Mouse (Mus musculus): Measurements from ENCODE around the gene Iqcn. TPM values are rescaled to one million over a fixed set of nuclear protein-coding genes. Genes with fewer than 3 reads are reported as not detected.

Iqcn gene
- total and polyA plus RNA-seq, 3 experiments: 0.06 TPM; not detected in 2

DNA sequence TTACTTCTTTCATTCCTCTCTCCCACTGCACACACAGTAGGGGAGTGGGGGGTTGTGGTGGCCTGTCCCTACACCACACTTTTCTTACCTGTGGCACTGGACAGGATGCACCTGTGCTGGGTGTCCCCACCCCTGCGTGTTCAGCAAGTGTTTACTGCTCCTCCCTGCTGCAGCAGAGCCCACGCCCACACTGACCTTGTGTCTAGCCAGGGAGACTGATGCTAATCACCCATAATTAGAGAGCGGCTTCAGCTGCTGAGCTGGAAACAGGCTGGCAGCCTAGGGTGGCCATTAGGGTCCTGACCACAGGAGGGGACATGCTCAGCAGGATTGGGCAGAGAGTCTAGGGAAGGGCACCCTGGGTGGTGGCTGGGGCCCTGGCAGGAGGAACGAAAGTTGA, 28.5 kb upstream of the Iqcn start:
- intact Hi-C loops (cut with DNase I): no loop called here
- Histone ChIP-seq H3K27ac (peak overlapping the region; percentile 98), H3K9ac (ENCODE audit: low read depth, low read length) (no peak overlapping the region), H3K79me2 (replicated peaks; ENCODE audit: control insufficient read depth, insufficient read depth, low read length) (no peaks in the 10 kb centered on the region), H3K27me3 (ENCODE audit: control insufficient read depth, insufficient read depth, low read length) (no peaks in the 10 kb centered on the region), H3K4me3 (no peak overlapping the region), H3K36me3 (ENCODE audit: control insufficient read depth, insufficient read depth, low read length) (no peaks in the 10 kb centered on the region), H3K4me1 (ENCODE audit: control insufficient read depth, insufficient read depth, low read length) (peaks cover 15% of the 10 kb centered on the region)
- no peak for TF ChIP-seq CTCF (IDR thresholded peaks at IDR 0.05)
- no peak for TF ChIP-seq EP300 (IDR thresholded peaks at IDR 0.05; ENCODE audit: insufficient read depth, low read depth, low read length)
- no peak for TF ChIP-seq POLR2A (IDR thresholded peaks at IDR 0.05; ENCODE audit: insufficient read depth, low read depth, low read length)
- DNase-seq: no peak
- WGBS: 69% methylated on average over 4 of the region's 4 CpGs

DNA sequence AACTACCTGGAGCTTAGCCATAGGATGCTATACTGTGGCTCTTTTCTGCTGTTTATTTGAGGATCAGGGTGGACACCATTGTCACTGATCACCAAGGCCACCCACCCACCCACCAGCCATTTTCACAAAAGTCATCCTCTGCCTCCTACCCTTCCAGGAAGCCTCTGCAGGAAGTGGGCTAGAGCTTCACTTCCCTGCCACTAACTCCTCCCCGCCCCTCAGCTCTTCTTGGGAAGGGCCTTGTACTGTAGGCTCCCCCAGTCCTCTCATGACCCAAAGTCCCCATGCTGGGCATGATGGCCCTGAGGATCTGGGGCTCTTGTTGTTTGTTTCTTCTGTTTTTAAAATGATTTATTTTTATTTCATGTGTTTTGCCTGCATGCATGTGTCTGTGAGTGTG, 27.9 kb upstream of the Iqcn start:
- Histone ChIP-seq H3K27ac (no peak overlapping the region; the same call in 1 of the 2 replicates), H3K36me3 (ENCODE audit: control insufficient read depth, insufficient read depth, low read length) (no peaks in the 10 kb centered on the region), H3K79me2 (replicated peaks; ENCODE audit: control insufficient read depth, insufficient read depth, low read length) (no peaks in the 10 kb centered on the region), H3K4me1 (ENCODE audit: control insufficient read depth, insufficient read depth, low read length) (peaks cover 20% of the 10 kb centered on the region), H3K27me3 (ENCODE audit: control insufficient read depth, insufficient read depth, low read length) (no peaks in the 10 kb centered on the region), H3K9ac (ENCODE audit: low read depth, low read length) (no peak overlapping the region), H3K4me3 (no peak overlapping the region)
- DNase-seq: no peak
- intact Hi-C loops (cut with DNase I): no loop called here
- WGBS: 56% methylated on average over 1 of the region's 1 CpGs
- TF ChIP-seq POLR2A (IDR thresholded peaks at IDR 0.05; ENCODE audit: insufficient read depth, low read depth, low read length) (no peak), CTCF (IDR thresholded peaks at IDR 0.05) (no peak), EP300 (IDR thresholded peaks at IDR 0.05; ENCODE audit: insufficient read depth, low read depth, low read length) (no peak)

DNA sequence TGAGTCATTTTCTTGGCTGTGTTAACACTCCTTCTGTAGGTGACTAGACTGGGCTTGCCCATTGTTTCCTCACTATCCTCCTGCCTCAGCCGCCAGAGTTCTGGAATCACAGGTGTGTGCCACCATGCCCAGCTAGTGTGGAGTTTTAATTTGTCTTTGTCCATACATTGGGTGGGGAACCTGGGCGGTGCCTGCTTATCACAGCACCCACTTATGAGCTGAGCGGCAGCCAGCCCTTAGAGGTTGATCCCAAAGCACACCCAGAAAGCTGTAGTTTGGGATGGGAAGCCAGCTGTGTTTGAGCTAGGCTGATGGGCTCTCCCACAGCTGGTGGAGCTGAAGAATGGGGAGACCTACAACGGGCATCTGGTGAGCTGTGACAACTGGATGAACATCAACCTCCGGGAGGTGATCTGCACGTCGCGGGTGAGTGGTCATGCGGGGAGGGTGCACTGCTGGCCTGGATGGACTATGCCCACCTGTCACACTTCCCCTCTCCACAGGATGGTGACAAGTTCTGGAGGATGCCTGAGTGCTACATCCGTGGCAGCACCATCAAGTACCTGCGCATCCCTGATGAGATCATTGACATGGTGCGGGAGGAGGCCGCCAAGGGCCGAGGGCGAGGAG, 25.7 kb upstream of the Iqcn start:
- H3K4me3 ChIP-seq: no peak overlapping the region
- no peaks in the 10 kb centered on the region for H3K79me2 ChIP-seq (replicated peaks; ENCODE audit: control insufficient read depth, insufficient read depth, low read length)
- TF ChIP-seq CTCF (IDR thresholded peaks at IDR 0.05) (no peak), POLR2A (IDR thresholded peaks at IDR 0.05; ENCODE audit: insufficient read depth, low read depth, low read length) (no peak), EP300 (IDR thresholded peaks at IDR 0.05; ENCODE audit: insufficient read depth, low read depth, low read length) (no peak)
- WGBS: 93% methylated on average over 15 of the region's 15 CpGs
- H3K9ac ChIP-seq (ENCODE audit: low read depth, low read length): no peak overlapping the region
- H3K4me1 ChIP-seq (ENCODE audit: control insufficient read depth, insufficient read depth, low read length): peaks cover 23% of the 10 kb centered on the region
- intact Hi-C loops (cut with DNase I): no loop called here
- DNase-seq: no peak
- no peaks in the 10 kb centered on the region for H3K36me3 ChIP-seq (ENCODE audit: control insufficient read depth, insufficient read depth, low read length)
- H3K27ac ChIP-seq: no peak overlapping the region
- no peaks in the 10 kb centered on the region for H3K27me3 ChIP-seq (ENCODE audit: control insufficient read depth, insufficient read depth, low read length)

DNA sequence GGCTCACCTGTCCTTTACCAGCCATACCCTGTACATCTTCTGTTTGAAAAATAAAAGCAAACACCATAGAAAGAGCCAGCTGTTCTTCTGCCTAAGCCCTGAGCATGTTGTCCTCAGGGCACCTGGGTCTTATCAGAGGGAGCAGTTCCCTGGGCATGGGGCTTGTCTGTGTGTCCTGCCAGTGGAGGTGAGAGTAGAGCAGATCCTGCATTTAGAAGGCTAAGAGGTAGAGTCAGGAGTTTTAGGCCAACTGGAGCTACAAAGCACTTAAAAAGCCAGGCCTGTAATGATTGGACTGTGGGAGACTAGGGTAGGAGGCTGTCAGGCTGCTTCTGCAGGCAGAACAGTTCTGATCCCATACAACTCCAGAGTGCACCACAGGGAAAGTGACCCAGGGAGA, 24.6 kb upstream of the Iqcn start:
- Histone ChIP-seq H3K4me1 (ENCODE audit: control insufficient read depth, insufficient read depth, low read length) (peaks cover 23% of the 10 kb centered on the region), H3K79me2 (replicated peaks; ENCODE audit: control insufficient read depth, insufficient read depth, low read length) (no peaks in the 10 kb centered on the region), H3K36me3 (ENCODE audit: control insufficient read depth, insufficient read depth, low read length) (no peaks in the 10 kb centered on the region), H3K4me3 (no peak overlapping the region), H3K9ac (ENCODE audit: low read depth, low read length) (0 out of 2 replicates have a peak overlapping the region, but pooled peaks have one; percentile 15), H3K27me3 (ENCODE audit: control insufficient read depth, insufficient read depth, low read length) (no peaks in the 10 kb centered on the region), H3K27ac (peak overlapping the region; percentile 64)
- TF ChIP-seq EP300 (IDR thresholded peaks at IDR 0.05; ENCODE audit: insufficient read depth, low read depth, low read length) (no peak), POLR2A (IDR thresholded peaks at IDR 0.05; ENCODE audit: insufficient read depth, low read depth, low read length) (no peak), CTCF (IDR thresholded peaks at IDR 0.05) (no peak)
- DNase-seq: no peak
- intact Hi-C loops (cut with DNase I): no loop called here

DNA sequence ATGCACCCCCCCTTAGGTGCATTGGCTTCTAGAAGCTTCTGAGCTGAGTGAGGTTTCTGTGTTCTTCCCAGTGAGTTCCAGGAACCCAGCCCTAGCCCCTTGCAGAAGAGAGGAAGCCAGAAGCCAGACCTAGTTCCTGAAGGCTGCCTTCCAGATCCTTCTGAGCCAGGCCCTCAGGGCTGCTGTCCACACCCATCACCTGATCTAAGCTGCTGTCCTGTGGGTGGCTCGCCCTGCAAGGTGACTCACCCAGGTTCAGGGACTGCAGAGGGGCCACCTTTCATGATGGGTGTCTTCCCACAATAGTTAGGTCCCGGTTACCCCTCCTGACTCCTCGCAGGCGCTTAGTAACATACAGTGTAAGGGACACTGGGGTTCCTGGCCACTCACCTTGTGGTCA, 23.9 kb upstream of the Iqcn start:
- intact Hi-C loops (cut with DNase I): no loop called here
- DNase-seq: no peak
- Histone ChIP-seq H3K27me3 (ENCODE audit: control insufficient read depth, insufficient read depth, low read length) (no peaks in the 10 kb centered on the region), H3K4me3 (no peak overlapping the region), H3K79me2 (replicated peaks; ENCODE audit: control insufficient read depth, insufficient read depth, low read length) (no peaks in the 10 kb centered on the region), H3K27ac (peak overlapping the region; percentile 64), H3K4me1 (ENCODE audit: control insufficient read depth, insufficient read depth, low read length) (peaks cover 16% of the 10 kb centered on the region), H3K36me3 (ENCODE audit: control insufficient read depth, insufficient read depth, low read length) (no peaks in the 10 kb centered on the region), H3K9ac (ENCODE audit: low read depth, low read length) (no peak overlapping the region)
- TF ChIP-seq POLR2A (IDR thresholded peaks at IDR 0.05; ENCODE audit: insufficient read depth, low read depth, low read length) (no peak), CTCF (IDR thresholded peaks at IDR 0.05) (no peak), EP300 (IDR thresholded peaks at IDR 0.05; ENCODE audit: insufficient read depth, low read depth, low read length) (no peak)
- 84% methylated on average over 4 of the region's 4 CpGs for WGBS

DNA sequence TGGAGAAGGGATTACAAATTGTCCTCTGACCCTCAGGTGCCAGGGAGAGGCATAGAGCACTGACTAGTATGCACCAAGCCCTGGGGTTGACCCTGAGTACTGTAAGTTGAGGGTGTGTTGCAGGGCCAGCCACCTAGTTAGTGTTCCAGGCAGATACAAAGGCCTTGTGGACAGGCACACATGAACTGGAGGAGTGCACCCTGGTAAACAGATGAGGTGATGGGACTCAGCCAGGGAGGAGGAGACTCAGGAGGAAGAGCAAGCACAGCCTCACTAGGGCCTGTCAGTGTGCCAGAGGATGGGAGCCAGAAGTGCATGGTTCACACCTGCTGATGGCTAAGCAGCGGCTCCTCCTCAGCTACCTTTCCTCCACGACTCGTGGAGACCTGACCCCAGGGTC, 23.2 kb upstream of the Iqcn start:
- Histone ChIP-seq H3K4me1 (ENCODE audit: control insufficient read depth, insufficient read depth, low read length) (peaks cover 16% of the 10 kb centered on the region), H3K36me3 (ENCODE audit: control insufficient read depth, insufficient read depth, low read length) (no peaks in the 10 kb centered on the region), H3K9ac (ENCODE audit: low read depth, low read length) (no peak overlapping the region), H3K27me3 (ENCODE audit: control insufficient read depth, insufficient read depth, low read length) (no peaks in the 10 kb centered on the region), H3K79me2 (replicated peaks; ENCODE audit: control insufficient read depth, insufficient read depth, low read length) (no peaks in the 10 kb centered on the region), H3K4me3 (no peak overlapping the region), H3K27ac (peak overlapping the region; percentile 64)
- TF ChIP-seq CTCF (IDR thresholded peaks at IDR 0.05) (no peak), POLR2A (IDR thresholded peaks at IDR 0.05; ENCODE audit: insufficient read depth, low read depth, low read length) (no peak), EP300 (IDR thresholded peaks at IDR 0.05; ENCODE audit: insufficient read depth, low read depth, low read length) (no peak)
- intact Hi-C loops (cut with DNase I): no loop called here
- peak in 1 of 2 experiments; percentile 63 for DNase-seq
- 25% methylated on average over 3 of the region's 3 CpGs for WGBS
